Mouse (Mus musculus) erythroblast, embryonic 14.5 days (primary cell): ENCODE measurements around the gene AA986860.

Experiments
- GATA1 ChIP-seq: IDR thresholded peaks from 2 replicates; pipeline ENCODE4 v1.6.1; 2012; ENCODE audit warnings: low read length, inconsistent platforms, mixed read lengths
- TAL1 ChIP-seq: IDR thresholded peaks from 3 replicates; pipeline ENCODE4 v1.6.1; 2012; ENCODE audit warnings: low read length, inconsistent platforms, mixed read lengths

DNA sequence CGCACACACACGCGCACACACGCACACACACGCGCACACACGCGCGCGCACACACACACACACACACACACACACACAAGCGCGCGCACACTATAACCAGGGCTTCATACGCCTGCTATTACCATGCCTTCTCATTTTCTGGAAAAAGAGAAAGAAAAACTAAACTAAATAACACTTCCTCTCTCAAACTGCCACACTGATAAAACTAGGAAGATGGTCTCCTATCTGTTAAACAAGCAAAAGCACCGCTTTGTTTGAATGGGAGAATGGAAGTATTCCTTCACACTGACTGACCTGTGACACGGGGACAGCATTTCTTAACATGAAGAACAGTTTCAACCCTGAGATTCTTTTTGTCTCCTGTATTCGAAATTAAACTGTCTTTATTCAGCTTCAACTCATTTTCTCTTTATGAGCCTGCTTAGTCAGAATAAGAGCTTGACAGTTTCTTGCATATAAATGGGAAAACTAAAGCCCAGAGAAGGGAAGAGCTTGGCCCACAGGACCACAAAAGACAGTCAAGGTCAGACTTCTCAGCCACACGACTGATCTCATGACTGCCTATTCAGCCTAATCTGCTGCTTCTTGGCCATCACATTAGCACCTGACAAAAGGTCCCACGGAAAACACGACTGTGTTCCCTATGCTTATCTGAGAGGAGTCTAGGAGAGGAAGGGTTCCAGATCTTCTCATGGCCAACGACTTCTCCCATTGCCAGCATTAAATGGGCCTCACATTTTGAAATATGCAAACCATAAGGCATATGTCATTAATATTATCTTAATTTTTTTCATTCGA is 21.3 kb upstream of the AA986860 start:
- no peak for TF ChIP-seq TAL1
- no peak for TF ChIP-seq GATA1
